Comparison of ENCODE assay signal across 8 mouse cellular contexts in the genomic region with DNA sequence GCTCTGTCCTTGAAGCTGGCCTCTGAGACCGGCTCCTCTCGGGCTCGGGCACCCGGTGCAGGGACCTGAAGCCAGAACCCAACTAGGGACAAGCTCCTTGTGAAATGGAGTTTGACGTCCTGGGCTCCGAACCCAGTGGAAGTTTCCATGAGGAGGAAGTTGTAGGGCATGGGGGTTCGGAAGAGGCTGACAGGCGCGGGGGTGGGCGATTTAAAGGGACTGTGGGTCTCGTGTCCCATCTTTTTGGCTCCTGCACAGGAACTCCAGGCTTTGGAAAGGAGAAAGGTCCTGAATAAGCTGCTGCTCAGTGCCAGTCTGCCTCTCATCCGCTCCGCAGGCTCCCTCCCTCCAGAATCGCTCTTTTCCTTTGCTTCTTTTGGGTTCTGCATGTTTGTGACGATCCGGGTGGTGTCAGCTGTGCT. TPM values are rescaled to one million over a fixed set of nuclear protein-coding genes. Genes with fewer than 3 reads are reported as not detected.
DNase-seq lines count a peak whose midpoint lies in the region; ATAC-seq and TF ChIP-seq lines count a peak whose summit lies in the region.

No protein-coding gene starts in this region.

- DNase-seq in gastrocnemius, adult 2 months: no peak
- DNase-seq in gastrocnemius, postnatal 25 days: no peak
- peak; percentile 3 to 15 for DNase-seq in spleen, postnatal 10 days (ENCODE audit: low spot score in 2 of 2)
- DNase-seq in spleen, adult 12 weeks (ENCODE audit: low spot score): no peak
- no peak for DNase-seq in adrenal gland, postnatal 4 days (ENCODE audit: low spot score in 2 of 2)

- H3K4me2 ChIP-seq in limb, embryonic 12.5 days: peak overlapping the region; percentile 99
- peak overlapping the region; percentile 99 for H3K4me2 ChIP-seq in neural tube, embryonic 13.5 days

- peak; percentile 12 for ATAC-seq in granulocyte monocyte progenitor cell, adult 5-6 weeks (replicated peaks; ENCODE audit: poor library complexity, severe bottlenecking)
- ATAC-seq in limb, embryonic 12.5 days (ENCODE audit: insufficient number of reproducible peaks, insufficient read depth, low FRiP score, low TSS enrichment, low read depth): no peak; the same call in 1 of the 2 replicates
- peak; percentile 54; the same call in 1 of the 2 replicates for ATAC-seq in neural tube, embryonic 13.5 days (ENCODE audit: low read depth)

- peak overlapping the region; percentile 97 for H3K27ac ChIP-seq in gastrocnemius, adult 2 months
- H3K27ac ChIP-seq in limb, embryonic 12.5 days: no peak overlapping the region
- no peak overlapping the region for H3K27ac ChIP-seq in neural tube, embryonic 13.5 days (replicated peaks)

- peak overlapping the region; percentile 94 for H3K4me3 ChIP-seq in gastrocnemius, adult 2 months
- H3K4me3 ChIP-seq in limb, embryonic 12.5 days (replicated peaks): peak overlapping the region; percentile 66
- H3K4me3 ChIP-seq in neural tube, embryonic 13.5 days: peak overlapping the region; percentile 81

- WGBS in limb, embryonic 12.5 days: under 1% methylated on average over 16 of the region's 16 CpGs
- under 1% methylated on average over 16 of the region's 16 CpGs for WGBS in neural tube, embryonic 13.5 days

- no peaks in the 10 kb centered on the region for H3K36me3 ChIP-seq in limb, embryonic 12.5 days
- H3K36me3 ChIP-seq in neural tube, embryonic 13.5 days: no peaks in the 10 kb centered on the region

- H3K9ac ChIP-seq in limb, embryonic 12.5 days (replicated peaks): peak overlapping the region; percentile 57
- peak overlapping the region; percentile 74 for H3K9ac ChIP-seq in neural tube, embryonic 13.5 days

- intact Hi-C loops in gastrocnemius, adult 2 months (cut with DNase I): loop anchor here (2.0 to 5.0 kb wide), 3 partner anchors 36 to 126 kb away; no protein-coding TSS in a partner anchor

- H3K27me3 ChIP-seq in limb, embryonic 12.5 days: peaks cover 34% of the 10 kb centered on the region
- H3K27me3 ChIP-seq in neural tube, embryonic 13.5 days: peaks cover 39% of the 10 kb centered on the region

- H3K4me1 ChIP-seq in limb, embryonic 12.5 days (replicated peaks): peaks cover 17% of the 10 kb centered on the region
- peaks cover 23% of the 10 kb centered on the region for H3K4me1 ChIP-seq in neural tube, embryonic 13.5 days (replicated peaks)

- H3K9me3 ChIP-seq in limb, embryonic 12.5 days: no peaks in the 10 kb centered on the region
- H3K9me3 ChIP-seq in neural tube, embryonic 13.5 days: no peaks in the 10 kb centered on the region

- no peak for TF ChIP-seq CTCF in gastrocnemius, adult 2 months (IDR thresholded peaks at IDR 0.05)

RNA-seq across cellular contexts. Expression of gene Thrb, which starts 1.1 kb away (rescaled TPM):
- 10 to 100 TPM; 26.7 to 40.0 TPM for total RNA-seq in gastrocnemius, adult 2 months (2021)
- 10 to 100 TPM; 12.3 to 19.2 TPM for total RNA-seq in gastrocnemius, postnatal 25 days (2021)
- 0.17 and 0.49 TPM in 2 replicates for total RNA-seq in granulocyte monocyte progenitor cell, adult 5-6 weeks (2014; fragmentation: Nextera tagmentation)
- 1.4 and 1.5 TPM in 2 replicates for total RNA-seq in granulocyte monocyte progenitor cell, adult 5-6 weeks (2017)
- 0.48 and 0.74 TPM in 2 replicates for polyA plus RNA-seq in limb, embryonic 12.5 days (2016; fragmentation: Nextera tagmentation; extraction: Ambion mirVana)
- polyA plus RNA-seq in neural tube, embryonic 13.5 days (2015; fragmentation: Nextera tagmentation; extraction: Ambion mirVana): 0.53 and 0.59 TPM in 2 replicates
- 10 to 100 TPM; 43.1 to 46.0 TPM for total RNA-seq in adrenal gland, postnatal 4 days (2021)

Comparison
In these comparisons a context has a peak if more than half of its experiments do, and no peak if none do; other contexts are left out.
1. DNase-seq: peak in spleen, postnatal 10 days (2 of 2); none in gastrocnemius, adult 2 months (single experiment), gastrocnemius, postnatal 25 days (single experiment), spleen, adult 12 weeks (single experiment) and adrenal gland, postnatal 4 days (0 of 2).
2. RNA of gene Thrb, which starts 1.1 kb away (total RNA-seq): 43.1 to 46.0 TPM in adrenal gland, postnatal 4 days, 26.7 to 40.0 TPM in gastrocnemius, adult 2 months and 12.3 to 19.2 TPM in gastrocnemius, postnatal 25 days; 0.17 to 1.5 TPM in granulocyte monocyte progenitor cell, adult 5-6 weeks; every median in the first group is over 4 times any median in the second.
3. Peak in every context shown above with its lines, with median percentiles within 50 percentile points of each other: H3K4me3 ChIP-seq.